Mouse (Mus musculus) MEL (cell line): ENCODE results near the gene Gm266. TPM values are rescaled to one million over a fixed set of nuclear protein-coding genes. Genes with fewer than 3 reads are reported as not detected.

Experiments
- DNase-seq: peaks from one replicate; pipeline ENCODE4 v3.0.0; 2011; ENCODE audit warnings: low read depth, low spot score
- H3K27ac ChIP-seq: 2 replicates; pipeline ENCODE4 v1.5.1; 2012; ENCODE audit warnings: low read depth, mild to moderate bottlenecking, control low read depth, low read length, moderate library complexity; ENCODE audit not compliant: control insufficient read depth
- H3K27me3 ChIP-seq, 2 experiments: fragments of 150-350 bp in 1 of 2; sonication (generic) in 1 of 2; 2 replicates each; pipeline ENCODE4 v1.6.1; 2012; ENCODE audit warnings: low read length in 2 of 2, mild to moderate bottlenecking in 2 of 2, improper control_type of control experiment in 1 of 2, moderate library complexity in 1 of 2; ENCODE audit not compliant: insufficient read depth in 2 of 2, control insufficient read depth in 1 of 2
- H3K36me3 ChIP-seq, 2 experiments: 2 replicates each; pipeline ENCODE4 v1.6.1; 2012 to 2014; ENCODE audit warnings: low read length in 2 of 2, improper control_type of control experiment in 1 of 2, inconsistent platforms in 1 of 2, mild to moderate bottlenecking in 1 of 2; ENCODE audit not compliant: insufficient read depth in 2 of 2, control insufficient read depth in 1 of 2
- H3K4me1 ChIP-seq, 2 experiments: fragments of 150-350 bp in 1 of 2; sonication (generic) in 1 of 2; 2 replicates each; pipeline ENCODE4 v1.6.1; 2012; ENCODE audit warnings: low read length in 2 of 2, improper control_type of control experiment in 1 of 2, mild to moderate bottlenecking in 1 of 2; ENCODE audit not compliant: insufficient read depth in 2 of 2, control insufficient read depth in 1 of 2
- H3K4me3 ChIP-seq, 2 experiments: fragments of 150-350 bp in 1 of 2; sonication (generic) in 1 of 2; 2 replicates each; pipeline ENCODE4 v1.5.1; 2012; ENCODE audit warnings: low read depth in 2 of 2, low read length in 2 of 2, mild to moderate bottlenecking in 2 of 2, moderate library complexity in 2 of 2, control low read depth in 1 of 2, improper control_type of control experiment in 1 of 2; ENCODE audit not compliant: control insufficient read depth in 1 of 2, insufficient read depth in 1 of 2
- H3K79me2 ChIP-seq: 2 replicates; pipeline ENCODE4 v1.6.1; 2012; ENCODE audit warnings: mild to moderate bottlenecking, low read length, moderate library complexity; ENCODE audit not compliant: control insufficient read depth, poor library complexity, insufficient read depth
- H3K9ac ChIP-seq: 2 replicates; pipeline ENCODE4 v1.6.1; 2012; ENCODE audit warnings: low read depth, mild to moderate bottlenecking, control low read depth, low read length, moderate library complexity; ENCODE audit not compliant: control insufficient read depth, poor library complexity, severe bottlenecking
- H3K9me3 ChIP-seq: fragments of 150-350 bp; sonication (generic); replicated peaks from 2 replicates; pipeline ENCODE4 v1.6.1; 2012; ENCODE audit warnings: mild to moderate bottlenecking, low read length, improper control_type of control experiment, moderate library complexity; ENCODE audit not compliant: insufficient read depth
- CHD1 ChIP-seq: IDR thresholded peaks from 2 replicates; pipeline ENCODE4 v1.6.1; 2012; ENCODE audit warnings: low read depth, mild to moderate bottlenecking, inconsistent platforms, low read length, improper control_type of control experiment
- EP300 ChIP-seq, 2 experiments: IDR thresholded peaks; 2 replicates each; pipeline ENCODE4 v1.6.1; 2011; ENCODE audit warnings: improper control_type of control experiment in 2 of 2, low read length in 2 of 2, low read depth in 1 of 2, mild to moderate bottlenecking in 1 of 2
- ETS1 ChIP-seq: IDR thresholded peaks from 2 replicates; pipeline ENCODE4 v1.6.1; 2012; ENCODE audit warnings: low read depth, mild to moderate bottlenecking, inconsistent platforms, low read length, improper control_type of control experiment, moderate library complexity
- GABPA ChIP-seq: IDR thresholded peaks from 2 replicates; pipeline ENCODE4 v1.6.1; 2012; ENCODE audit warnings: low read depth, mild to moderate bottlenecking, inconsistent platforms, low read length, improper control_type of control experiment, moderate library complexity
- JUND ChIP-seq: IDR thresholded peaks from 2 replicates; pipeline ENCODE4 v1.6.1; 2011; ENCODE audit warnings: low read depth, mild to moderate bottlenecking, improper control_type of control experiment, low read length
- MAFK ChIP-seq: IDR thresholded peaks from 2 replicates; pipeline ENCODE4 v1.6.1; 2011; ENCODE audit warnings: low read depth, mild to moderate bottlenecking, low read length, improper control_type of control experiment, borderline replicate concordance
- MAZ ChIP-seq: IDR thresholded peaks from 2 replicates; pipeline ENCODE4 v1.6.1; 2012; ENCODE audit warnings: low read depth, mild to moderate bottlenecking, inconsistent platforms, low read length, improper control_type of control experiment
- MEF2A ChIP-seq: IDR thresholded peaks from 2 replicates; pipeline ENCODE4 v1.6.1; 2014; ENCODE audit warnings: low read depth, mild to moderate bottlenecking, inconsistent platforms, low read length, improper control_type of control experiment; ENCODE audit not compliant: poor library complexity, insufficient replicate concordance, severe bottlenecking; ENCODE audit errors: extremely low read depth
- MYB ChIP-seq: IDR thresholded peaks from 2 replicates; pipeline ENCODE4 v1.6.1; 2011; ENCODE audit warnings: mild to moderate bottlenecking, low read depth, low read length, improper control_type of control experiment
- MYC ChIP-seq: IDR thresholded peaks from 2 replicates; pipeline ENCODE4 v1.6.1; 2011; ENCODE audit warnings: low read depth, mild to moderate bottlenecking, low read length, improper control_type of control experiment, moderate library complexity
- NELFE ChIP-seq: IDR thresholded peaks from 2 replicates; pipeline ENCODE4 v1.6.1; 2011; ENCODE audit warnings: low read depth, low read length, improper control_type of control experiment
- SIN3A ChIP-seq: IDR thresholded peaks from 2 replicates; pipeline ENCODE4 v1.6.1; 2012; ENCODE audit warnings: low read length, improper control_type of control experiment, inconsistent platforms
- TAL1 ChIP-seq: IDR thresholded peaks from 2 replicates; pipeline ENCODE4 v1.6.1; 2012; ENCODE audit warnings: mild to moderate bottlenecking, inconsistent platforms, low read length, moderate library complexity, mixed read lengths
- UBTF ChIP-seq: IDR thresholded peaks from 2 replicates; pipeline ENCODE4 v1.6.1; 2012; ENCODE audit warnings: low read depth, mild to moderate bottlenecking, inconsistent platforms, low read length, improper control_type of control experiment, moderate library complexity, borderline replicate concordance; ENCODE audit not compliant: insufficient read depth
- USF1 ChIP-seq: IDR thresholded peaks from 2 replicates; pipeline ENCODE4 v1.6.1; 2014; ENCODE audit warnings: low read depth, mild to moderate bottlenecking, inconsistent platforms, low read length, improper control_type of control experiment, moderate library complexity
- USF2 ChIP-seq, 2 experiments: IDR thresholded peaks; 2 replicates each; pipeline ENCODE4 v1.6.1; 2011 to 2012; ENCODE audit warnings: improper control_type of control experiment in 2 of 2, low read length in 2 of 2, borderline replicate concordance in 1 of 2, inconsistent platforms in 1 of 2, low read depth in 1 of 2, mild to moderate bottlenecking in 1 of 2; ENCODE audit not compliant: insufficient read depth in 1 of 2
- polyA plus RNA-seq, 2 experiments: library from polyadenylated mRNA; stranded (reverse) in 1 of 2; unstranded in 1 of 2; fragments of >175 nt in 1 of 2; fragments of >200 nt in 1 of 2; gene quantifications; 2 replicates each; pipeline versions ENCODE4 v1.2.1 to v1.2.4; 2012; ENCODE audit warnings: low replicate concordance in 2 of 2, low read depth in 1 of 2; ENCODE audit not compliant: insufficient read length in 2 of 2, insufficient read depth in 1 of 2, missing spikeins in 1 of 2
- total RNA-seq: library from RNA; depleted of rRNA; stranded (reverse); fragments of 300-350 nt; gene quantifications from 2 replicates; pipeline ENCODE4 v1.2.3, GENCODE M21; 2012

Gm266 gene
- total and polyA plus RNA-seq, 3 experiments = not detected

- DNase-seq = no peak
- no peaks in the 10 kb centered on the region for H3K4me1 ChIP-seq
- no peaks in the 10 kb centered on the region for H3K9me3 ChIP-seq
- peaks cover 2 to 12% of the 10 kb centered on the region in 2 experiments for H3K27me3 ChIP-seq
- no peak overlapping the region for H3K27ac ChIP-seq
- H3K79me2 ChIP-seq = no peaks in the 10 kb centered on the region
- no peak overlapping the region for H3K4me3 ChIP-seq
- no peak overlapping the region for H3K9ac ChIP-seq
- TF ChIP-seq ETS1 (no peak), MYC (no peak), TAL1 (no peak), GABPA (no peak), NELFE (no peak), USF2 (IDR thresholded peaks at IDR 0.05; ENCODE audit: borderline replicate concordance in 1 of 2, insufficient read depth in 1 of 2, low read depth in 1 of 2, low read length in 2 of 2) (no peak)
- no peaks in the 10 kb centered on the region for H3K36me3 ChIP-seq
Measured at GRCm38 (mm10) chr12:111463570-111463969, 22.1 kb downstream of the Gm266 start.

DNA sequence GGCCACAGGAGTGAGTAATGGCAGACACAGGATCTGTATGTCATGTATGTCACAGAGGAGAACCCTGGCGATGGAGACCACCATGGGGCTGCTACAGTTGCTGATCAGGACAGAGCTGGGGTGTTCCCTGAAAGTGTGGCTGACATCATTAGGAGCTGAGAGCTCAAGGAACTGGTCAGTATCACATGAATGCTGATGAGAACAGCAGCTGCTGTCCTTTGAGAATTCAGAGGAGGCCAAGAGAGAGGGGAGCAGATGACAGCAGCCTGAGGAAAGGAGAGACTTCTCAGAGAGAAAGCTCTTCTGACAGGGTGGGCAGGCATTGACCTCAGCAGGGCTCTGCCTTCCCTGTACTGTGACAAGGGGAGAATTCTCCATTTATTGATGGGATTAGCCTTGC is 27.9 kb downstream of the Gm266 start:
- H3K9me3 ChIP-seq = no peaks in the 10 kb centered on the region
- no peaks in the 10 kb centered on the region; a peak in 1 of 4 replicates for H3K36me3 ChIP-seq
- no peak for TF ChIP-seq NELFE
- TF ChIP-seq UBTF = no peak
- TF ChIP-seq USF1 = no peak
- TF ChIP-seq JUND = no peak
- no peak for TF ChIP-seq USF2 (IDR thresholded peaks at IDR 0.05; ENCODE audit: borderline replicate concordance in 1 of 2, insufficient read depth in 1 of 2, low read depth in 1 of 2, low read length in 2 of 2)
- no peak for TF ChIP-seq MEF2A
- no peak for TF ChIP-seq MAFK
- H3K27ac ChIP-seq = no peak overlapping the region
- H3K9ac ChIP-seq = no peak overlapping the region
- H3K27me3 ChIP-seq = peaks cover 2% of the 10 kb centered on the region in 2 experiments; a peak in 3 of 4 replicates
- H3K4me1 ChIP-seq = no peaks in the 10 kb centered on the region
- no peaks in the 10 kb centered on the region for H3K79me2 ChIP-seq
- DNase-seq = no peak
- H3K4me3 ChIP-seq = no peak overlapping the region

DNA sequence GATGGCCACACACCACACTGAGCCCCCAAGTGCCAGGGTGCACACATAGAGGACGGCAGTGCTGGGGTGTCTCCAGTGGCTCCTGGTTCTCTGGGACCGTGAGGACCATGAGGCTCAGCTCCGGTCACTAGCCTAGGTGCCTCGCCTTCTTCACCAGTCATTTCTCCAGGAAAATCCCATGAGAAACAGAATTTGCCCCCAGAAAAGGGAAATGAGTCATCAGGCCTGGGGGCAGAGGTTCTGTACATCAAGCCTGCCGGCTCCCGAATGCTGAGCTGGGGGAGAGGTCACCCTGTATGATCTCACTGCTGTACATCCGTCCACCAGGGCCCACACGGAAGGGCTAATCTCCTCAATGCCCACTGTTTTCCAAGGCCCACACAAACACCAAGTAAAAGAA is 29.8 kb downstream of the Gm266 start:
- Histone ChIP-seq H3K79me2 (no peaks in the 10 kb centered on the region), H3K4me1 (no peaks in the 10 kb centered on the region), H3K9ac (no peak overlapping the region), H3K4me3 (no peak overlapping the region), H3K36me3 (peaks cover 0 to 4% of the 10 kb centered on the region in 2 experiments; a peak in 1 of 4 replicates), H3K9me3 (no peaks in the 10 kb centered on the region), H3K27ac (no peak overlapping the region), H3K27me3 (no peaks in the 10 kb centered on the region)
- no peak for DNase-seq
- TF ChIP-seq MAZ (no peak), EP300 (IDR thresholded peaks at IDR 0.05; ENCODE audit: low read depth in 1 of 2, low read length in 2 of 2) (no peak), CHD1 (no peak), UBTF (no peak), SIN3A (no peak), MYB (no peak)
